Mouse (Mus musculus) MEL (cell line): ENCODE measurements at regions not wholly inside any gene's neighbourhood (a gene's known extent, or its start where the extent isn't known, plus 50 kb on each side); places are given as distances from the start of the nearest gene placed in this dataset.

Experiments
- DNase-seq: peaks from one replicate; pipeline ENCODE4 v3.0.0; 2011; ENCODE audit warnings: low read depth, low spot score
- H3K27ac ChIP-seq: 2 replicates; pipeline ENCODE4 v1.5.1; 2012; ENCODE audit warnings: low read depth, mild to moderate bottlenecking, control low read depth, low read length, moderate library complexity; ENCODE audit not compliant: control insufficient read depth
- H3K27me3 ChIP-seq, 2 experiments: fragments of 150-350 bp in 1 of 2; sonication (generic) in 1 of 2; 2 replicates each; pipeline ENCODE4 v1.6.1; 2012; ENCODE audit warnings: low read length in 2 of 2, mild to moderate bottlenecking in 2 of 2, improper control_type of control experiment in 1 of 2, moderate library complexity in 1 of 2; ENCODE audit not compliant: insufficient read depth in 2 of 2, control insufficient read depth in 1 of 2
- H3K36me3 ChIP-seq, 2 experiments: 2 replicates each; pipeline ENCODE4 v1.6.1; 2012 to 2014; ENCODE audit warnings: low read length in 2 of 2, improper control_type of control experiment in 1 of 2, inconsistent platforms in 1 of 2, mild to moderate bottlenecking in 1 of 2; ENCODE audit not compliant: insufficient read depth in 2 of 2, control insufficient read depth in 1 of 2
- H3K4me1 ChIP-seq, 2 experiments: fragments of 150-350 bp in 1 of 2; sonication (generic) in 1 of 2; 2 replicates each; pipeline ENCODE4 v1.6.1; 2012; ENCODE audit warnings: low read length in 2 of 2, improper control_type of control experiment in 1 of 2, mild to moderate bottlenecking in 1 of 2; ENCODE audit not compliant: insufficient read depth in 2 of 2, control insufficient read depth in 1 of 2
- H3K4me3 ChIP-seq, 2 experiments: fragments of 150-350 bp in 1 of 2; sonication (generic) in 1 of 2; 2 replicates each; pipeline ENCODE4 v1.5.1; 2012; ENCODE audit warnings: low read depth in 2 of 2, low read length in 2 of 2, mild to moderate bottlenecking in 2 of 2, moderate library complexity in 2 of 2, control low read depth in 1 of 2, improper control_type of control experiment in 1 of 2; ENCODE audit not compliant: control insufficient read depth in 1 of 2, insufficient read depth in 1 of 2
- H3K79me2 ChIP-seq: 2 replicates; pipeline ENCODE4 v1.6.1; 2012; ENCODE audit warnings: mild to moderate bottlenecking, low read length, moderate library complexity; ENCODE audit not compliant: control insufficient read depth, poor library complexity, insufficient read depth
- H3K9ac ChIP-seq: 2 replicates; pipeline ENCODE4 v1.6.1; 2012; ENCODE audit warnings: low read depth, mild to moderate bottlenecking, control low read depth, low read length, moderate library complexity; ENCODE audit not compliant: control insufficient read depth, poor library complexity, severe bottlenecking
- H3K9me3 ChIP-seq: fragments of 150-350 bp; sonication (generic); replicated peaks from 2 replicates; pipeline ENCODE4 v1.6.1; 2012; ENCODE audit warnings: mild to moderate bottlenecking, low read length, improper control_type of control experiment, moderate library complexity; ENCODE audit not compliant: insufficient read depth
- BHLHE40 ChIP-seq: IDR thresholded peaks from 2 replicates; pipeline ENCODE4 v1.6.1; 2012; ENCODE audit warnings: low read depth, mild to moderate bottlenecking, inconsistent platforms, low read length, improper control_type of control experiment, borderline replicate concordance
- CHD1 ChIP-seq: IDR thresholded peaks from 2 replicates; pipeline ENCODE4 v1.6.1; 2012; ENCODE audit warnings: low read depth, mild to moderate bottlenecking, inconsistent platforms, low read length, improper control_type of control experiment
- CHD2 ChIP-seq: IDR thresholded peaks from 2 replicates; pipeline ENCODE4 v1.6.1; 2011; ENCODE audit warnings: low read length, improper control_type of control experiment
- CTCF ChIP-seq, 3 experiments: IDR thresholded peaks in 2 of 3; conservative IDR thresholded peaks in 1 of 3; 2 replicates each; pipeline ENCODE4 v1.5.1; 2011 to 2012; ENCODE audit warnings: low read length in 3 of 3, low read depth in 2 of 3, mild to moderate bottlenecking in 2 of 3, improper control_type of control experiment in 1 of 3, inconsistent platforms in 1 of 3, mixed read lengths in 1 of 3, moderate library complexity in 1 of 3; ENCODE audit not compliant: control insufficient read depth in 1 of 3, insufficient read depth in 1 of 3, poor library complexity in 1 of 3, severe bottlenecking in 1 of 3
- EP300 ChIP-seq, 2 experiments: IDR thresholded peaks; 2 replicates each; pipeline ENCODE4 v1.6.1; 2011; ENCODE audit warnings: improper control_type of control experiment in 2 of 2, low read length in 2 of 2, low read depth in 1 of 2, mild to moderate bottlenecking in 1 of 2
- ETS1 ChIP-seq: IDR thresholded peaks from 2 replicates; pipeline ENCODE4 v1.6.1; 2012; ENCODE audit warnings: low read depth, mild to moderate bottlenecking, inconsistent platforms, low read length, improper control_type of control experiment, moderate library complexity
- GABPA ChIP-seq: IDR thresholded peaks from 2 replicates; pipeline ENCODE4 v1.6.1; 2012; ENCODE audit warnings: low read depth, mild to moderate bottlenecking, inconsistent platforms, low read length, improper control_type of control experiment, moderate library complexity
- GATA1 ChIP-seq: IDR thresholded peaks from 2 replicates; pipeline ENCODE4 v1.6.1; 2011; ENCODE audit warnings: low read depth, low read length, improper control_type of control experiment
- HCFC1 ChIP-seq: IDR thresholded peaks from 2 replicates; pipeline ENCODE4 v1.6.1; 2012; ENCODE audit warnings: low read depth, mild to moderate bottlenecking, inconsistent platforms, low read length, improper control_type of control experiment, moderate library complexity
- MAZ ChIP-seq: IDR thresholded peaks from 2 replicates; pipeline ENCODE4 v1.6.1; 2012; ENCODE audit warnings: low read depth, mild to moderate bottlenecking, inconsistent platforms, low read length, improper control_type of control experiment
- MXI1 ChIP-seq: IDR thresholded peaks from 2 replicates; pipeline ENCODE4 v1.6.1; 2011; ENCODE audit warnings: mild to moderate bottlenecking, low read depth, low read length, improper control_type of control experiment
- MYB ChIP-seq: IDR thresholded peaks from 2 replicates; pipeline ENCODE4 v1.6.1; 2011; ENCODE audit warnings: mild to moderate bottlenecking, low read depth, low read length, improper control_type of control experiment
- NELFE ChIP-seq: IDR thresholded peaks from 2 replicates; pipeline ENCODE4 v1.6.1; 2011; ENCODE audit warnings: low read depth, low read length, improper control_type of control experiment
- POLR2A ChIP-seq, 2 experiments: IDR thresholded peaks; 2 replicates each; pipeline ENCODE4 v1.6.1; 2011 to 2012; ENCODE audit warnings: low read length in 2 of 2, mild to moderate bottlenecking in 2 of 2, control low read depth in 1 of 2, improper control_type of control experiment in 1 of 2, low read depth in 1 of 2, moderate library complexity in 1 of 2; ENCODE audit not compliant: control insufficient read depth in 1 of 2, insufficient read depth in 1 of 2, poor library complexity in 1 of 2
- POLR2AphosphoS2 ChIP-seq: IDR thresholded peaks from 2 replicates; pipeline ENCODE4 v1.6.1; 2011; ENCODE audit warnings: low read length, improper control_type of control experiment
- POLR2AphosphoS5 ChIP-seq: IDR thresholded peaks from 2 replicates; pipeline ENCODE4 v1.6.1; 2012; ENCODE audit warnings: low read depth, borderline replicate concordance, mild to moderate bottlenecking, inconsistent platforms, low read length, moderate library complexity, mixed read lengths
- RAD21 ChIP-seq: IDR thresholded peaks from 2 replicates; pipeline ENCODE4 v1.6.1; 2011; ENCODE audit warnings: mild to moderate bottlenecking, low read depth, low read length, improper control_type of control experiment
- SIN3A ChIP-seq: IDR thresholded peaks from 2 replicates; pipeline ENCODE4 v1.6.1; 2012; ENCODE audit warnings: low read length, improper control_type of control experiment, inconsistent platforms
- SMC3 ChIP-seq: IDR thresholded peaks from 2 replicates; pipeline ENCODE4 v1.6.1; 2011; ENCODE audit warnings: low read depth, low read length, improper control_type of control experiment
- TBP ChIP-seq: IDR thresholded peaks from 2 replicates; pipeline ENCODE4 v1.8.0; 2011; ENCODE audit warnings: low read depth, low read length, improper control_type of control experiment
- TCF12 ChIP-seq: IDR thresholded peaks from 2 replicates; pipeline ENCODE4 v1.6.1; 2014; ENCODE audit warnings: low read depth, mild to moderate bottlenecking, inconsistent platforms, low read length, improper control_type of control experiment, moderate library complexity
- UBTF ChIP-seq: IDR thresholded peaks from 2 replicates; pipeline ENCODE4 v1.6.1; 2012; ENCODE audit warnings: low read depth, mild to moderate bottlenecking, inconsistent platforms, low read length, improper control_type of control experiment, moderate library complexity, borderline replicate concordance; ENCODE audit not compliant: insufficient read depth
- USF2 ChIP-seq, 2 experiments: IDR thresholded peaks; 2 replicates each; pipeline ENCODE4 v1.6.1; 2011 to 2012; ENCODE audit warnings: improper control_type of control experiment in 2 of 2, low read length in 2 of 2, borderline replicate concordance in 1 of 2, inconsistent platforms in 1 of 2, low read depth in 1 of 2, mild to moderate bottlenecking in 1 of 2; ENCODE audit not compliant: insufficient read depth in 1 of 2
- ZKSCAN1 ChIP-seq: IDR thresholded peaks from 2 replicates; pipeline ENCODE4 v1.6.1; 2012; ENCODE audit warnings: low read depth, mild to moderate bottlenecking, inconsistent platforms, low read length, improper control_type of control experiment, moderate library complexity
- ZMIZ1 ChIP-seq: IDR thresholded peaks from 2 replicates; pipeline ENCODE4 v1.6.1; 2012; ENCODE audit warnings: low read depth, mild to moderate bottlenecking, inconsistent platforms, low read length, improper control_type of control experiment, moderate library complexity
- ZNF384 ChIP-seq: IDR thresholded peaks from 2 replicates; pipeline ENCODE4 v1.6.1; 2012; ENCODE audit warnings: low read depth, mild to moderate bottlenecking, inconsistent platforms, low read length, improper control_type of control experiment

- TF ChIP-seq HCFC1 (no peak), UBTF (no peak), MAZ (no peak), MYB (no peak), ETS1 (no peak), ZNF384 (no peak), POLR2AphosphoS2 (no peak), ZMIZ1 (no peak), POLR2AphosphoS5 (no peak), POLR2A (IDR thresholded peaks at IDR 0.05; ENCODE audit: control insufficient read depth in 1 of 2, insufficient read depth in 1 of 2, low read depth in 1 of 2, low read length in 2 of 2, poor library complexity in 1 of 2) (no peak), TCF12 (no peak), USF2 (IDR thresholded peaks at IDR 0.05; ENCODE audit: borderline replicate concordance in 1 of 2, insufficient read depth in 1 of 2, low read depth in 1 of 2, low read length in 2 of 2) (no peak), TBP (no peak), MXI1 (no peak), GATA1 (no peak), EP300 (IDR thresholded peaks at IDR 0.05; ENCODE audit: low read depth in 1 of 2, low read length in 2 of 2) (no peak), SIN3A (no peak), GABPA (no peak)
Measured at GRCm38 (mm10) chr4:56134350-56134749, 602.1 kb upstream of the Klf4 start.

GRCm38 (mm10) chr4:56127730-56128482 lies 595.6 kb upstream of the Klf4 start:
- TF ChIP-seq RAD21 (no peak), CHD1 (no peak), SMC3 (no peak), NELFE (no peak), MAZ (no peak), MYB (no peak), HCFC1 (no peak), BHLHE40 (no peak), CTCF (IDR thresholded peaks at IDR 0.05 in 2 of 3, conservative IDR thresholded peaks at IDR 0.05 in 1 of 3; ENCODE audit: control insufficient read depth in 1 of 3, insufficient read depth in 1 of 3, low read depth in 2 of 3, low read length in 3 of 3, poor library complexity in 1 of 3, severe bottlenecking in 1 of 3) (no peak), ZKSCAN1 (no peak), TBP (no peak), CHD2 (no peak)
- H3K4me1 ChIP-seq = no peaks in the 10 kb centered on the region

More at GRCm38 (mm10) chr4:56134350-56134749, 602.1 kb upstream of the Klf4 start:
- H3K4me1 ChIP-seq = no peaks in the 10 kb centered on the region
- H3K36me3 ChIP-seq = no peaks in the 10 kb centered on the region
- no peaks in the 10 kb centered on the region for H3K79me2 ChIP-seq
- no peak for DNase-seq
- no peak overlapping the region for H3K27ac ChIP-seq
- H3K9ac ChIP-seq = no peak overlapping the region
- H3K9me3 ChIP-seq = no peaks in the 10 kb centered on the region
- no peaks in the 10 kb centered on the region for H3K27me3 ChIP-seq
- no peak overlapping the region for H3K4me3 ChIP-seq

More at GRCm38 (mm10) chr4:56127730-56128482, 595.6 kb upstream of the Klf4 start:
- no peaks in the 10 kb centered on the region for H3K79me2 ChIP-seq
- no peaks in the 10 kb centered on the region for H3K36me3 ChIP-seq
- DNase-seq = no peak
- H3K9me3 ChIP-seq = no peaks in the 10 kb centered on the region
- no peaks in the 10 kb centered on the region for H3K27me3 ChIP-seq
- H3K9ac ChIP-seq = no peak overlapping the region
- no peak overlapping the region for H3K27ac ChIP-seq
- H3K4me3 ChIP-seq = no peak overlapping the region
